Mouse (Mus musculus) limb, embryonic 11.5 days (tissue): ENCODE measurements around the gene Slc41a2. TPM values are rescaled to one million over a fixed set of nuclear protein-coding genes. Genes with fewer than 3 reads are reported as not detected.

Source experiments
- ATAC-seq: fragments of 200-750 bp; cut with Nextera tagmentation; 2 replicates; pipeline ENCODE4 v1.8.0; 2017; ENCODE audit warnings: low read depth; ENCODE audit not compliant: insufficient number of reproducible peaks, low FRiP score, low TSS enrichment
- DNase-seq: peaks from one replicate; pipeline ENCODE4 v3.0.0-alpha.2; 2015; ENCODE audit warnings: low spot score
- H3K27ac ChIP-seq: fragments of 300-500 bp; sonication (generic); replicated peaks from 2 replicates; pipeline ENCODE4 v1.5.1; 2014; ENCODE audit warnings: low read depth, mild to moderate bottlenecking, low read length
- H3K27me3 ChIP-seq: fragments of 300-500 bp; sonication (generic); 2 replicates; pipeline ENCODE4 v1.6.1; 2014; ENCODE audit warnings: mild to moderate bottlenecking, low read length, mixed read lengths; ENCODE audit not compliant: control insufficient read depth, insufficient read depth
- H3K36me3 ChIP-seq: fragments of 300-500 bp; sonication (generic); 2 replicates; pipeline ENCODE4 v1.6.1; 2014; ENCODE audit warnings: mild to moderate bottlenecking, low read length, moderate library complexity, mixed read lengths; ENCODE audit not compliant: control insufficient read depth, insufficient read depth
- H3K4me1 ChIP-seq: fragments of 300-500 bp; sonication (generic); 2 replicates; pipeline ENCODE4 v1.6.1; 2014; ENCODE audit warnings: low read length, mixed read lengths; ENCODE audit not compliant: control insufficient read depth, insufficient read depth
- H3K4me2 ChIP-seq: fragments of 300-500 bp; sonication (generic); 2 replicates; pipeline ENCODE4 v1.6.1; 2014; ENCODE audit warnings: low read depth, mild to moderate bottlenecking, moderate library complexity; ENCODE audit not compliant: severe bottlenecking
- H3K4me3 ChIP-seq: fragments of 300-500 bp; sonication (generic); 2 replicates; pipeline ENCODE4 v1.5.1; 2014; ENCODE audit warnings: low read depth, low read length
- H3K9ac ChIP-seq: fragments of 300-500 bp; sonication (generic); 2 replicates; pipeline ENCODE4 v1.6.1; 2014; ENCODE audit warnings: mild to moderate bottlenecking, low read length
- H3K9me3 ChIP-seq: fragments of 300-500 bp; sonication (generic); 2 replicates; pipeline ENCODE4 v1.6.1; 2016; ENCODE audit warnings: low read length; ENCODE audit not compliant: control insufficient read depth
- WGBS: fragments of 180-500 bp; shearing (Covaris S2); extraction: QIAGEN DNeasy Blood & Tissue Kit; methylation state at CpG from one replicate; pipeline ENCODE4 v1.1.7; 2014; 5-methylcytosine and 5-hydroxymethylcytosine counted together
- polyA plus RNA-seq: library from polyadenylated mRNA; unstranded; fragments of >200 nt; fragmentation: Nextera tagmentation; extraction: Ambion mirVana; gene quantifications from 2 replicates; pipeline ENCODE4 v1.2.1, GENCODE M21; 2014

Slc41a2 gene
- polyA plus RNA-seq, 1 experiment from 2014 or later, result 0.59 TPM

DNA sequence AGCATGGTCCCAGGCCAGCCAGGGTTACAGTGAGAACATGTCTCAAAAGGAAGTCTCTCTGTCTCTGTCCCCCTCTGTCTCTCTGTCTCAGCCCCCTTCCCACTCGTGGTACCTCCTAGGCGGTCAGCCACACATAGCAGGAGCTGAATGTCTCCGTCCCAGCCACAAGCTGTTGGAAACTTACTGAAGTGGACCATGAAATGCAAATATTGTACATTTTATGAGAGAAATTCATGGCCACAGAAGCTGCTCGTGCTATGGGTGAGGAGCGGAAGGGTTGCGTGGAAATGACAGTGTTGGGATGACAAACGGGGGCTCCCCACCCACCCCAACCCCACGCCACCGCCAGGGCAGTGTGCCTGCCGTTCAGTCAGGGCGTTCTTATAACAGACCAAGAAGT, 5.1 kb downstream of the Slc41a2 start:
- H3K27me3 ChIP-seq, result peaks cover 16% of the 10 kb centered on the region
- 89% methylated on average over 11 of the region's 11 CpGs for WGBS

DNA sequence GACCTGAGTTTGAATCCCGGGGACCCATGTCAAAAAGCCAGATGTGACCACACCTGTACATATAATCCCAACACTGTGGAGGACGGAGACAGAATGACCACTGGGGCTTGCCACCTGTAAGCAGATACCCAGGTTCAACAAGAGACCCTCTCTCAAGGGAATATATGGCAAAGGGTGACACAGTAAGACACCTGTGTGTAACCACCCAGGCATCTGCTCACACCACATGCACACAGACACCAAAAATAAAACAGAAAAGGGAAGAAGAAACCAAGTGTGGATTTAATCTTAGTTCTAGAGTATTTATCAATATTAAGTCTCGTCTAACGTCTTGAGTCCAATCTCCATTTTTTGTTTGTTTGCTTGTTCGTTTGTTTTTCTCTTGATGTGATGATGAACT, 5.9 kb downstream of the Slc41a2 start:
- H3K27ac ChIP-seq, result no peak overlapping the region
- H3K4me1 ChIP-seq, result no peaks in the 10 kb centered on the region
- H3K27me3 ChIP-seq, result peaks cover 10% of the 10 kb centered on the region
- no peak overlapping the region for H3K4me2 ChIP-seq
- no peaks in the 10 kb centered on the region for H3K9me3 ChIP-seq
- no peaks in the 10 kb centered on the region for H3K36me3 ChIP-seq
- WGBS, result 91% methylated on average over 5 of the region's 5 CpGs
- ATAC-seq (no peak), DNase-seq (no peak)
- no peak overlapping the region for H3K4me3 ChIP-seq
- H3K9ac ChIP-seq, result no peak overlapping the region

More for the DNA sequence above, 5.1 kb downstream of the Slc41a2 start:
- no peak overlapping the region for H3K27ac ChIP-seq
- H3K4me2 ChIP-seq, result no peak overlapping the region
- no peak overlapping the region for H3K9ac ChIP-seq
- DNase-seq (no peak), ATAC-seq (no peak)
- H3K9me3 ChIP-seq, result no peaks in the 10 kb centered on the region
- H3K36me3 ChIP-seq, result no peaks in the 10 kb centered on the region
- no peaks in the 10 kb centered on the region for H3K4me1 ChIP-seq
- no peak overlapping the region for H3K4me3 ChIP-seq

DNA sequence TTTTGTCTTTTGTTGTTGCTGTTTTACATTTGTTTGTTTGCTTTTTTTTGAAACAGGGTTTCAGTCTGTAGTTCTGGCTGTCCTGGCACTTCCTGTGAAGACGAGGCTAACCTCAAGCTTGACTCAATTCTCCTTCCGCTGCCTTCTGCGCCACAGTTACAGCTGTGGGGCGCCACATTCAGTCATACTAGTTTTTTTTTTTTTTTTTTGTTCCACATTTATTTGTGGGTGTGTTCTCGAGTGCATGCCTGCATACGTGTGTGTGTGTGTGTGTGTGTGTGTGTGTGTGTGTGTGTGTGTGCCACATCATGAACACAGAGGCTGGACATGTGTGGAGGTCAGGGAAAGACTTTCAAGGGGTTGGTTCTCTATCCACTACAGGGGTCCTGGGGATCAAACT, 7.3 kb downstream of the Slc41a2 start:
- H3K4me1 ChIP-seq, result no peaks in the 10 kb centered on the region
- H3K27me3 ChIP-seq, result peaks cover 3% of the 10 kb centered on the region; the same call in 1 of the 2 replicates
- no peak overlapping the region for H3K4me2 ChIP-seq
- WGBS, result 84% methylated on average over 6 of the region's 6 CpGs
- ATAC-seq (no peak), DNase-seq (no peak)
- no peak overlapping the region for H3K4me3 ChIP-seq
- H3K27ac ChIP-seq, result no peak overlapping the region
- no peak overlapping the region for H3K9ac ChIP-seq
- no peaks in the 10 kb centered on the region for H3K36me3 ChIP-seq
- H3K9me3 ChIP-seq, result no peaks in the 10 kb centered on the region

DNA sequence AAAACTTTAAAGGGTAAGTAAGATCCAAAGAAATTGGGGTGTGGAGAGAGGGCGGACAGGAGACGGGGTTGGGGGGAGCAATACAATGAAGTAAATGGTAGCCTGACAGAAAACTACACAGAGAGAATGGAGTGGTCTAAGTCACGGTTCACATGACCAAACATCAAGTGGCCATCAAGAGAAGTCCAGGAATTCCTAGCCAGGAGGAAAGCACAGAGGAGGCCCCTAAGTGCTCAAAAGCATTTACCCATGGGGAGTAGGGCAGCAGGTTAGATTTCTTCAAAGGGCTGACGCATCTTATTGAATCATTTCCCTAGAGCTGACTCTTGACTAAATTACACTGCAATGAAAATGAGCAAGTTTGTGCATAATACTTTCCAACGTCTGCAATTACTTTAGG, 8.9 kb downstream of the Slc41a2 start:
- H3K9ac ChIP-seq, result no peak overlapping the region
- H3K9me3 ChIP-seq, result no peaks in the 10 kb centered on the region
- H3K27ac ChIP-seq, result no peak overlapping the region
- WGBS, result 68% methylated on average over 5 of the region's 5 CpGs
- no peaks in the 10 kb centered on the region for H3K4me1 ChIP-seq
- DNase-seq, result no peak
- H3K27me3 ChIP-seq, result no peaks in the 10 kb centered on the region
- no peak overlapping the region for H3K4me3 ChIP-seq
- no peak for ATAC-seq
- H3K36me3 ChIP-seq, result no peaks in the 10 kb centered on the region
- H3K4me2 ChIP-seq, result no peak overlapping the region

DNA sequence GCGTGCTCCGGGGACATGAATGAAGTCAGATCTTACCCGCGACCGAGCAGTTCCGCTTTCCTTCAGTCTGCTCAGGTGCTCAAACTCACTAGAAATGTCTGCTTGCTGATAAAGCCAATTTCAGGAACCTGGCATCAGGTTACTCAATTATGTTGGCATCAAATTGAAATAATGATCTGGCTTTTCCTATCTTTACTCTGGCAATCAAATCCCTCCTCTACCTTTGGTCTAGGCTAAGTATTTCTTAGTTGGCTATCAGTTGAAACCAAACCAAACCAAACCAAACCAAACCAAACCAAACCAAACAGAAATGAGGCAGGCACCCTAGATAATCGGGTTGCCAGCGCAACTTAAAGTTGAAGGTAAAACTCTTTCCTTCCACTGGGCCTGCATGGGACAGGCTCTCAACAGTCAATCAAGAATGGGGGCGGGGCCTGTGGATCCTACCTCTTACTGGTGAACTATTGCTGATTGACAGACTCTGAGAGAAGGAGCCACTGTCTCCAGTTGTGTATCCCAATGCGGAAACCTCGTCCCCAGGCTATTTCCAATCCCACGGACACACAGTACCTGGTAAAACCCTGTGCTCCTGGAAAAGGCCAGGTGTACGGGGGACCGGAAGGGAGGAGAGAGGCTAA, 10.9 kb downstream of the Slc41a2 start:
- H3K9me3 ChIP-seq, result no peaks in the 10 kb centered on the region
- H3K36me3 ChIP-seq, result no peaks in the 10 kb centered on the region
- DNase-seq, result no peak
- H3K27ac ChIP-seq, result no peak overlapping the region
- no peak overlapping the region for H3K4me3 ChIP-seq
- no peak overlapping the region for H3K9ac ChIP-seq
- WGBS, result 90% methylated on average over 14 of the region's 14 CpGs
- no peaks in the 10 kb centered on the region for H3K4me1 ChIP-seq
- no peak overlapping the region for H3K4me2 ChIP-seq
- no peak for ATAC-seq
- no peaks in the 10 kb centered on the region for H3K27me3 ChIP-seq

DNA sequence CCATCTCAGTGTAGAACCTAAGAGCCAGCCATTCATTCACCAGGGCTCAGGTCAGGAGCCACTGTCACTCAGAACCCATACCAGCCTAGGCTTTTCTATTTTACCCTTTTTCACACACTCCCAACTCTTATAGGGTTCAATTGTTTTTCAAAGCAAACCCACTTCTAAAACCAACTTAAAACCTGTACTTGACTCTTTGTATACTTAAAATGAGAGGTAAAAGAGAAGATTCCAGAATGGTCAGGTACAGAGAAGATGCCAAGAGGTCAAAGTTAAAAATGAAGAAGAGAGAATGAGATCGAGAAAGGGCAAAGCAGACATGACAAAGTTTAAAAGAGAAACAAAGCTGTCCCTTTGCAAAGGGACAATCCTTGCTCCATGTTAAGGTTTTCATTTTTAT, 11.8 kb downstream of the Slc41a2 start:
- Histone ChIP-seq H3K4me2 (no peak overlapping the region), H3K9me3 (no peaks in the 10 kb centered on the region), H3K4me3 (no peak overlapping the region), H3K36me3 (no peaks in the 10 kb centered on the region), H3K9ac (no peak overlapping the region), H3K27ac (no peak overlapping the region), H3K27me3 (no peaks in the 10 kb centered on the region), H3K4me1 (no peaks in the 10 kb centered on the region)
- ATAC-seq (no peak), DNase-seq (no peak)
- WGBS, result 98% methylated on average over 1 of the region's 1 CpGs

DNA sequence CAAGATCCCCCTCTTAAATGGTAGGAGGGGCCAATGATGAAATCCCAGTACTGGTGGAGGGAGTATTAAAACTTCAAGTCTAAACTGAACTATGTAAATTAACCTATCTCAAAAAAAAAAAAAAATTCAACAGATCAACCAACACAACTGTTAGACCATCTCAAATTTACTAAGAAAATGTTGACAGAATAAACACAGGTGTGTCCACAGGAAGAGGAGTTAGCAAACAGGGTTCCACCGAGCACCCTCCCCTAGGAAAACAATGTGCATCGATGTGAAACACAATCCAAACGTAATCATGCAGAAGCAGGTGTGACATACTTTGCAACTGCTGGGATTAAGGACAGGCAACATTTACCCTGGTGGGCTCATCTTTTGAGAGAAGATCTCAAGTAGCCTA, 12.8 kb downstream of the Slc41a2 start:
- Histone ChIP-seq H3K4me1 (no peaks in the 10 kb centered on the region), H3K27me3 (no peaks in the 10 kb centered on the region), H3K9ac (no peak overlapping the region), H3K4me3 (no peak overlapping the region), H3K27ac (no peak overlapping the region), H3K36me3 (no peaks in the 10 kb centered on the region), H3K4me2 (no peak overlapping the region), H3K9me3 (no peaks in the 10 kb centered on the region)
- DNase-seq, result no peak
- WGBS, result 88% methylated on average over 3 of the region's 3 CpGs
- ATAC-seq, result no peak

DNA sequence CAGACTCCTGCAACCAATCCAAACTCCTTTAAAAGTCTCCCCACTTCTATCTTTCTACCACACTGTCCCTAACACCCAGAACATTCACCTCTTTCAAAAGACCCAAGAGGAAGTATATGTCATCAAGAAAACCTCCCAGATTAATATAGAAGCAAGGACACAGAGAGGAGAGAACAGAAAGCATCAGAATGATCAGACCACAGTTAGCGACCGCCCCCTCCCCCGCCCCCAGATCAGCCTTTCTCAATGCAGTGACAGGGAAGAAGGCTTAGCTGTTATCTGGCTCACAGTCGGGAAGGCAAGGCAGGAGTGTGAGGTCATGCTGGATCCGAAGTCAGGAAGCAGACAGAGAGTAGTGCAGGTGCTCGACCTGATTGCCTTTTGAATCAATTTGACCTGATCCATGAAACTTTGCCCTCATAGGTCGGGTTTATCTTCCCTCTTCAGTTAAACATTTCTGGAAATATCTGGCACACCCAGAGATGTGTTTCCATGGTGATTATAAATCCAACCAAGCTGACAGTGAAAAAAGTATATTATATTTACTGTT, 15.1 kb downstream of the Slc41a2 start:
- no peak overlapping the region for H3K27ac ChIP-seq
- H3K4me3 ChIP-seq, result no peak overlapping the region
- DNase-seq (no peak), ATAC-seq (no peak)
- no peak overlapping the region for H3K4me2 ChIP-seq
- no peaks in the 10 kb centered on the region for H3K27me3 ChIP-seq
- H3K4me1 ChIP-seq, result no peaks in the 10 kb centered on the region
- no peaks in the 10 kb centered on the region for H3K9me3 ChIP-seq
- H3K9ac ChIP-seq, result no peak overlapping the region
- 51% methylated on average over 7 of the region's 7 CpGs for WGBS
- no peaks in the 10 kb centered on the region for H3K36me3 ChIP-seq

DNA sequence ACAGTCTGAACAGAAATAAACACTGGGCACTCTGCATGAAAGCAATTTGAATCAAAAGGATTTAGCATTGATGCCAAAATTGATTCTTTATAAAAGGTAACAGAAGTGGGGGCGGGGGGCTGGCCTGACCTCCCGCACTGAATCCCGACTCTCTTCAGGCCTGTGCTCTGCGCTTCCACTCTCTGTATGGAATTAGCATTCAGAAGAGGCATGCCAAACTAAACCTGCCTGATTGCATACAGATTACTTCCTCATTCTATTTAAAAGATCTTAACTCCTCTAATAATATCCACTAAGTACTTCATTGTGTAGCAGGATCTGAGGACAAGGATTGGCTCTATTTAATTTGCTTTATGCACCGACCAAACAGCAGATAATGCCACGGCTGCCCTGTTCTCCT, 16.2 kb downstream of the Slc41a2 start:
- ATAC-seq (no peak), DNase-seq (no peak)
- Histone ChIP-seq H3K27me3 (no peaks in the 10 kb centered on the region), H3K9me3 (no peaks in the 10 kb centered on the region), H3K27ac (no peak overlapping the region), H3K9ac (no peak overlapping the region), H3K4me3 (no peak overlapping the region), H3K4me1 (no peaks in the 10 kb centered on the region), H3K4me2 (no peak overlapping the region), H3K36me3 (no peaks in the 10 kb centered on the region)
- WGBS, result 87% methylated on average over 6 of the region's 6 CpGs
